Mouse (Mus musculus) limb, embryonic 11.5 days (tissue): ENCODE measurements around the gene Rorc. TPM values are rescaled to one million over a fixed set of nuclear protein-coding genes. Genes with fewer than 3 reads are reported as not detected.
A peak's percentile ranks its signal among the peaks of the same experiment; 100 is the strongest.

ENCODE experiments used
- ATAC-seq: fragments of 200-750 bp; cut with Nextera tagmentation; 2 replicates; pipeline ENCODE4 v1.8.0; 2017; ENCODE audit warnings: low read depth; ENCODE audit not compliant: insufficient number of reproducible peaks, low FRiP score, low TSS enrichment
- DNase-seq: peaks from one replicate; pipeline ENCODE4 v3.0.0-alpha.2; 2015; ENCODE audit warnings: low spot score
- H3K27ac ChIP-seq: fragments of 300-500 bp; sonication (generic); replicated peaks from 2 replicates; pipeline ENCODE4 v1.5.1; 2014; ENCODE audit warnings: low read depth, mild to moderate bottlenecking, low read length
- H3K27me3 ChIP-seq: fragments of 300-500 bp; sonication (generic); 2 replicates; pipeline ENCODE4 v1.6.1; 2014; ENCODE audit warnings: mild to moderate bottlenecking, low read length, mixed read lengths; ENCODE audit not compliant: control insufficient read depth, insufficient read depth
- H3K36me3 ChIP-seq: fragments of 300-500 bp; sonication (generic); 2 replicates; pipeline ENCODE4 v1.6.1; 2014; ENCODE audit warnings: mild to moderate bottlenecking, low read length, moderate library complexity, mixed read lengths; ENCODE audit not compliant: control insufficient read depth, insufficient read depth
- H3K4me1 ChIP-seq: fragments of 300-500 bp; sonication (generic); 2 replicates; pipeline ENCODE4 v1.6.1; 2014; ENCODE audit warnings: low read length, mixed read lengths; ENCODE audit not compliant: control insufficient read depth, insufficient read depth
- H3K4me2 ChIP-seq: fragments of 300-500 bp; sonication (generic); 2 replicates; pipeline ENCODE4 v1.6.1; 2014; ENCODE audit warnings: low read depth, mild to moderate bottlenecking, moderate library complexity; ENCODE audit not compliant: severe bottlenecking
- H3K4me3 ChIP-seq: fragments of 300-500 bp; sonication (generic); 2 replicates; pipeline ENCODE4 v1.5.1; 2014; ENCODE audit warnings: low read depth, low read length
- H3K9ac ChIP-seq: fragments of 300-500 bp; sonication (generic); 2 replicates; pipeline ENCODE4 v1.6.1; 2014; ENCODE audit warnings: mild to moderate bottlenecking, low read length
- H3K9me3 ChIP-seq: fragments of 300-500 bp; sonication (generic); 2 replicates; pipeline ENCODE4 v1.6.1; 2016; ENCODE audit warnings: low read length; ENCODE audit not compliant: control insufficient read depth
- WGBS: fragments of 180-500 bp; shearing (Covaris S2); extraction: QIAGEN DNeasy Blood & Tissue Kit; methylation state at CpG from one replicate; pipeline ENCODE4 v1.1.7; 2014; 5-methylcytosine and 5-hydroxymethylcytosine counted together
- polyA plus RNA-seq: library from polyadenylated mRNA; unstranded; fragments of >200 nt; fragmentation: Nextera tagmentation; extraction: Ambion mirVana; gene quantifications from 2 replicates; pipeline ENCODE4 v1.2.1, GENCODE M21; 2014

Rorc gene
- polyA plus RNA-seq, 1 experiment from 2014 or later = 0.44 TPM

DNA sequence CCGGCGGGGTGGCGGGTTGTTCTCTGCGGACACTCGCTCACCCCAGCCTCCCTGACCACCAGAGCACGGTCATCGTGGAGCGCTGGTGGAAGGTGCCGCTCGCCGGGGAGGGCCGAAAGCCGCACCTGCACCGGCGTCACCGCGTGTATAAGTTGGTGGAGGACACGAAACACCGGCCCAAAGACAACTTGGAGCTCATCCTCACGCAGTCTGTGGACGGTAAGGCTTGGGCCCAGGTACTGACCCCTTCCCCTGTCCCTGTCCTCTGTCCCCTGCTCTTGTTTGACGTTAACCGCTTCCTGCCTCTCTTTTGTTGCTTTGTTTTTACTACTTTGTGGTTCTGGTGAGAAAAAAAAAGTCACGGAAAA is 71.0 kb downstream of the Rorc start, which contains the start of gene Oaz3:
Gene Oaz3 (minus strand): TSS at position 319 of the 368 bp plus-strand sequence.
- DNase-seq (no peak), ATAC-seq (no peak)
- peak within 1 kb of the TSS; percentile 73 for H3K9ac ChIP-seq
- no peak within 1 kb of the TSS for H3K27ac ChIP-seq
- H3K9me3 ChIP-seq = no peaks in the 10 kb centered on the region
- H3K36me3 ChIP-seq = peaks cover 14% of the 10 kb centered on the region
- H3K4me1 ChIP-seq = no peaks in the 10 kb centered on the region
- H3K4me2 ChIP-seq = peak within 1 kb of the TSS; percentile 74
- WGBS = under 1% methylated on average over 21 of the region's 24 CpGs
- peak within 1 kb of the TSS; percentile 99 for H3K4me3 ChIP-seq
- no peaks in the 10 kb centered on the region for H3K27me3 ChIP-seq

Other genes with a start within 250 kb of the Rorc start
- not detected in 2 replicates for gene Gm10696, start 194.6 kb upstream of the Rorc start, polyA plus RNA-seq
- gene Gm5286, start 176.1 kb upstream of the Rorc start, polyA plus RNA-seq = not detected in 2 replicates
- not detected in 2 replicates for gene Gm4778, start 108.8 kb upstream of the Rorc start, polyA plus RNA-seq
- 8.1 and 9.1 TPM in 2 replicates for gene Them4, start 62.7 kb upstream of the Rorc start, polyA plus RNA-seq
- gene Them5, start 30.7 kb upstream of the Rorc start, polyA plus RNA-seq = not detected in 2 replicates
- 1.0 and 1.2 TPM in 2 replicates for gene C2cd4d, start 10.4 kb upstream of the Rorc start, polyA plus RNA-seq
- not detected in 2 replicates for gene Lingo4, start 25.7 kb downstream of the Rorc start, polyA plus RNA-seq
- 8.5 and 8.7 TPM in 2 replicates for gene Tdrkh, start 40.5 kb downstream of the Rorc start, polyA plus RNA-seq
- 68.0 and 75.2 TPM in 2 replicates for gene Mrpl9, start 70.5 kb downstream of the Rorc start, polyA plus RNA-seq
- gene Oaz3, start 71.1 kb downstream of the Rorc start, polyA plus RNA-seq = 0.31 and 0.36 TPM in 2 replicates
- 0.68 and 0.88 TPM in 2 replicates for gene Celf3, start 105.5 kb downstream of the Rorc start, polyA plus RNA-seq
- gene Riiad1, start 107.5 kb downstream of the Rorc start, polyA plus RNA-seq = 1.0 and 1.6 TPM in 2 replicates
- gene Snx27, start 209.9 kb downstream of the Rorc start, polyA plus RNA-seq = 35.1 and 35.9 TPM in 2 replicates